Mouse (Mus musculus): ENCODE results near the gene Spaca3. TPM values are rescaled to one million over a fixed set of nuclear protein-coding genes. Genes with fewer than 3 reads are reported as not detected.

The Spaca3 gene
- polyA plus RNA-seq, 1 experiment = not detected

GRCm38 (mm10) chr11:80900555-80900954, 42.4 kb downstream of the Spaca3 start:
- H3K27me3 ChIP-seq (ENCODE audit: control insufficient read depth, insufficient read depth, insufficient read length) = peaks cover 8% of the 10 kb centered on the region
- H3K36me3 ChIP-seq (ENCODE audit: control insufficient read depth, insufficient read depth) = no peaks in the 10 kb centered on the region
- no peaks in the 10 kb centered on the region for H3K79me2 ChIP-seq (ENCODE audit: control insufficient read depth, insufficient read depth)
- no peak for TF ChIP-seq USF1 (IDR thresholded peaks at IDR 0.05; ENCODE audit: low read depth)
- no peak for TF ChIP-seq FOSL1 (IDR thresholded peaks at IDR 0.05; ENCODE audit: insufficient read depth, low read length, poor library complexity, severe bottlenecking)
- TF ChIP-seq MAX (IDR thresholded peaks at IDR 0.05) = no peak
- no peak for TF ChIP-seq MYOD1 (IDR thresholded peaks at IDR 0.05; ENCODE audit: control insufficient read depth, insufficient read length, low read depth)
- TF ChIP-seq MYOG (IDR thresholded peaks at IDR 0.05; ENCODE audit: control insufficient read depth, extremely low read depth, insufficient read length) = no peak
- TF ChIP-seq CTCF (IDR thresholded peaks at IDR 0.05; ENCODE audit: control insufficient read depth, insufficient read depth, insufficient read length) = no peak
- no peak for TF ChIP-seq CEBPB (IDR thresholded peaks at IDR 0.05; ENCODE audit: low read depth)
- H3K4me3 ChIP-seq (ENCODE audit: insufficient read depth, poor library complexity, severe bottlenecking) = no peak overlapping the region
- no peaks in the 10 kb centered on the region for H3K79me3 ChIP-seq (ENCODE audit: low read depth)
- no peak overlapping the region for H3ac ChIP-seq (ENCODE audit: control insufficient read depth, insufficient read length, low read depth)

- no peak for TF ChIP-seq USF1 (IDR thresholded peaks at IDR 0.05; ENCODE audit: low read depth)
- no peak for TF ChIP-seq CTCF (IDR thresholded peaks at IDR 0.05; ENCODE audit: control insufficient read depth, insufficient read depth, insufficient read length)
- TF ChIP-seq MAX (IDR thresholded peaks at IDR 0.05) = no peak
- TF ChIP-seq MYOD1 (IDR thresholded peaks at IDR 0.05; ENCODE audit: control insufficient read depth, insufficient read length, low read depth) = no peak
- TF ChIP-seq FOSL1 (IDR thresholded peaks at IDR 0.05; ENCODE audit: insufficient read depth, low read length, poor library complexity, severe bottlenecking) = no peak
- no peak for TF ChIP-seq MYOG (IDR thresholded peaks at IDR 0.05; ENCODE audit: control insufficient read depth, extremely low read depth, insufficient read length)
- no peak for TF ChIP-seq CEBPB (IDR thresholded peaks at IDR 0.05; ENCODE audit: low read depth)
- no peak overlapping the region for H3ac ChIP-seq (ENCODE audit: control insufficient read depth, insufficient read length, low read depth)
- H3K79me2 ChIP-seq (ENCODE audit: control insufficient read depth, insufficient read depth) = no peaks in the 10 kb centered on the region
- peaks cover 14% of the 10 kb centered on the region for H3K27me3 ChIP-seq (ENCODE audit: control insufficient read depth, insufficient read depth, insufficient read length)
- H3K79me3 ChIP-seq (ENCODE audit: low read depth) = no peaks in the 10 kb centered on the region
- no peak overlapping the region for H3K4me3 ChIP-seq (ENCODE audit: insufficient read depth, poor library complexity, severe bottlenecking)
- H3K36me3 ChIP-seq (ENCODE audit: control insufficient read depth, insufficient read depth) = no peaks in the 10 kb centered on the region
These were observed 44.5 kb downstream of the Spaca3 start for GRCm38 (mm10) chr11:80902664-80903063.

- TF ChIP-seq FOSL1 (IDR thresholded peaks at IDR 0.05; ENCODE audit: insufficient read depth, low read length, poor library complexity, severe bottlenecking) (no peak), MYOG (IDR thresholded peaks at IDR 0.05; ENCODE audit: control insufficient read depth, extremely low read depth, insufficient read length) (no peak), USF1 (IDR thresholded peaks at IDR 0.05; ENCODE audit: low read depth) (no peak), MAX (IDR thresholded peaks at IDR 0.05) (no peak), CEBPB (IDR thresholded peaks at IDR 0.05; ENCODE audit: low read depth) (no peak), MYOD1 (IDR thresholded peaks at IDR 0.05; ENCODE audit: control insufficient read depth, insufficient read length, low read depth) (no peak), CTCF (IDR thresholded peaks at IDR 0.05; ENCODE audit: control insufficient read depth, insufficient read depth, insufficient read length) (no peak)
- H3ac ChIP-seq (ENCODE audit: control insufficient read depth, insufficient read length, low read depth) = no peak overlapping the region
- H3K36me3 ChIP-seq (ENCODE audit: control insufficient read depth, insufficient read depth) = no peaks in the 10 kb centered on the region
- peaks cover 21% of the 10 kb centered on the region for H3K27me3 ChIP-seq (ENCODE audit: control insufficient read depth, insufficient read depth, insufficient read length)
- H3K4me3 ChIP-seq (ENCODE audit: insufficient read depth, poor library complexity, severe bottlenecking) = no peak overlapping the region
- no peaks in the 10 kb centered on the region for H3K79me3 ChIP-seq (ENCODE audit: low read depth)
- no peaks in the 10 kb centered on the region for H3K79me2 ChIP-seq (ENCODE audit: control insufficient read depth, insufficient read depth)
These were observed 45.3 kb downstream of the Spaca3 start for GRCm38 (mm10) chr11:80903426-80903825.

- no peaks in the 10 kb centered on the region for H3K79me2 ChIP-seq (ENCODE audit: control insufficient read depth, insufficient read depth)
- H3ac ChIP-seq (ENCODE audit: control insufficient read depth, insufficient read length, low read depth) = no peak overlapping the region
- no peaks in the 10 kb centered on the region for H3K79me3 ChIP-seq (ENCODE audit: low read depth)
- peaks cover 28% of the 10 kb centered on the region for H3K27me3 ChIP-seq (ENCODE audit: control insufficient read depth, insufficient read depth, insufficient read length)
- H3K4me3 ChIP-seq (ENCODE audit: insufficient read depth, poor library complexity, severe bottlenecking) = no peak overlapping the region
- TF ChIP-seq CTCF (IDR thresholded peaks at IDR 0.05; ENCODE audit: control insufficient read depth, insufficient read depth, insufficient read length) (no peak), MAX (IDR thresholded peaks at IDR 0.05) (no peak), MYOD1 (IDR thresholded peaks at IDR 0.05; ENCODE audit: control insufficient read depth, insufficient read length, low read depth) (no peak), CEBPB (IDR thresholded peaks at IDR 0.05; ENCODE audit: low read depth) (no peak), FOSL1 (IDR thresholded peaks at IDR 0.05; ENCODE audit: insufficient read depth, low read length, poor library complexity, severe bottlenecking) (no peak), MYOG (IDR thresholded peaks at IDR 0.05; ENCODE audit: control insufficient read depth, extremely low read depth, insufficient read length) (no peak), USF1 (IDR thresholded peaks at IDR 0.05; ENCODE audit: low read depth) (no peak)
- no peaks in the 10 kb centered on the region for H3K36me3 ChIP-seq (ENCODE audit: control insufficient read depth, insufficient read depth)
These were observed 46.4 kb downstream of the Spaca3 start for GRCm38 (mm10) chr11:80904559-80904958.

GRCm38 (mm10) chr11:80906456-80906855, 48.3 kb downstream of the Spaca3 start:
- Histone ChIP-seq H3K27me3 (ENCODE audit: control insufficient read depth, insufficient read depth, insufficient read length) (peaks cover 28% of the 10 kb centered on the region), H3K79me3 (ENCODE audit: low read depth) (no peaks in the 10 kb centered on the region), H3K36me3 (ENCODE audit: control insufficient read depth, insufficient read depth) (no peaks in the 10 kb centered on the region), H3K4me3 (ENCODE audit: insufficient read depth, poor library complexity, severe bottlenecking) (no peak overlapping the region), H3ac (ENCODE audit: control insufficient read depth, insufficient read length, low read depth) (no peak overlapping the region), H3K79me2 (ENCODE audit: control insufficient read depth, insufficient read depth) (no peaks in the 10 kb centered on the region)
- peak; percentile 49 for TF ChIP-seq CTCF (IDR thresholded peaks at IDR 0.05; ENCODE audit: control insufficient read depth, insufficient read depth, insufficient read length)
- TF ChIP-seq CEBPB (IDR thresholded peaks at IDR 0.05; ENCODE audit: low read depth) = no peak
- TF ChIP-seq USF1 (IDR thresholded peaks at IDR 0.05; ENCODE audit: low read depth) = no peak
- TF ChIP-seq MYOG (IDR thresholded peaks at IDR 0.05; ENCODE audit: control insufficient read depth, extremely low read depth, insufficient read length) = no peak

GRCm38 (mm10) chr11:80907820-80908219, 49.7 kb downstream of the Spaca3 start:
- Histone ChIP-seq H3K4me3 (ENCODE audit: insufficient read depth, poor library complexity, severe bottlenecking) (no peak overlapping the region), H3K36me3 (ENCODE audit: control insufficient read depth, insufficient read depth) (no peaks in the 10 kb centered on the region), H3K79me3 (ENCODE audit: low read depth) (no peaks in the 10 kb centered on the region), H3ac (ENCODE audit: control insufficient read depth, insufficient read length, low read depth) (no peak overlapping the region), H3K79me2 (ENCODE audit: control insufficient read depth, insufficient read depth) (no peaks in the 10 kb centered on the region), H3K27me3 (ENCODE audit: control insufficient read depth, insufficient read depth, insufficient read length) (peaks cover 31% of the 10 kb centered on the region)
- TF ChIP-seq FOSL1 (IDR thresholded peaks at IDR 0.05; ENCODE audit: insufficient read depth, low read length, poor library complexity, severe bottlenecking) = no peak
- TF ChIP-seq MYOD1 (IDR thresholded peaks at IDR 0.05; ENCODE audit: control insufficient read depth, insufficient read length, low read depth) = no peak
- TF ChIP-seq CEBPB (IDR thresholded peaks at IDR 0.05; ENCODE audit: low read depth) = no peak
- no peak for TF ChIP-seq MYOG (IDR thresholded peaks at IDR 0.05; ENCODE audit: control insufficient read depth, extremely low read depth, insufficient read length)
- TF ChIP-seq MAX (IDR thresholded peaks at IDR 0.05) = no peak
